Mouse (Mus musculus) embryo, embryonic 11 days (tissue): Measurements from ENCODE around the gene Reep6.
"Not testable (repeated sequence)": the region's sequence is repeated elsewhere in the genome, so short reads cannot be mapped to it uniquely, and the experiment has no call there.

Experiments used
- DNase-seq: peaks from one replicate; pipeline ENCODE4 v3.0.0-alpha.2; 2015

Gene Reep6

GRCm38 (mm10) chr10:80330888-80331287 is 1.1 kb downstream of the Reep6 start:
- DNase-seq, result no peak

GRCm38 (mm10) chr10:80331636-80332524 is 2.1 kb downstream of the Reep6 start:
- DNase-seq, result no peak

- DNase-seq, result no peak
Measured at GRCm38 (mm10) chr10:80332525-80332989, 2.8 kb downstream of the Reep6 start.

- no peak for DNase-seq
Measured at GRCm38 (mm10) chr10:80336263-80336662, 6.5 kb downstream of the Reep6 start.

DNA sequence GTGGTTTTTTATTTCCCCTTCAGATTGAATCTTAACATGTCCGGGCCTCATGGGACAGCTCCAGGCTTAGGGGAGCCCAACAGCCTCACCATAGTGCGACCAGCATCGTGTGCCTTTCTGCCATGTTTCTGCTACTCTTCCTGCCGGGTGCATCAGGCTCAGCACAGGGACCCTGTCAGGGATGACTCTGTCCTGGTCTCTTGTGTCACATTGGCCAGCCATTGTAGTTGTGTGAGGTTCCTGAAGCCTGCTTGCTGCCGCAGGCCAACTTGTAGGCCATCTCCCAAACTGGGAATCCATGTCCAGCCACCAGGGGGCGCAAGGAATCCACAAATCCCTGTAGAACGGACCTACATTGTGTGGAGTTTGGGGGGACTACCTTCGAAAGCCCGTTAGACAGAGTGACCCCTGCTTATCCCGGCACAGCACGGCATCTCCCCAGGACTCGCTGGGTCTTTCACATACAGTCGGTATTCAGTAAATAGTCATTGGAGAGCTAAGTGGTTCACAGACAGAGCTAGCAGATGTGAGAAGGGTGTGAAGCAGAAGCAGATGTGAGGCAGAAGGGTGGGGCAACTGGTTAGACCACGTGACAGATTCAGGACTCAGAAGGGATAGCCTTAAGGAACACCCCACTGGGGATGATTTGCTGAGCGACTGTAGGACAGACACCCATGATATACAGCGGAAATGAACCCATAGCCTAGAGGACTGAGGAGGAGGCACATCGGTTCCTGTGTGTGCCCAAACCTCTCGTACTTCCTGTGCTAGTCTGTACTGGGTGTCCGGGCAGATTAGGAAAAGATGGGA is 10.4 kb downstream of the Reep6 start:
- DNase-seq, result peak; percentile 89

GRCm38 (mm10) chr10:80341026-80341425 is 11.3 kb downstream of the Reep6 start:
- DNase-seq, result no peak

DNA sequence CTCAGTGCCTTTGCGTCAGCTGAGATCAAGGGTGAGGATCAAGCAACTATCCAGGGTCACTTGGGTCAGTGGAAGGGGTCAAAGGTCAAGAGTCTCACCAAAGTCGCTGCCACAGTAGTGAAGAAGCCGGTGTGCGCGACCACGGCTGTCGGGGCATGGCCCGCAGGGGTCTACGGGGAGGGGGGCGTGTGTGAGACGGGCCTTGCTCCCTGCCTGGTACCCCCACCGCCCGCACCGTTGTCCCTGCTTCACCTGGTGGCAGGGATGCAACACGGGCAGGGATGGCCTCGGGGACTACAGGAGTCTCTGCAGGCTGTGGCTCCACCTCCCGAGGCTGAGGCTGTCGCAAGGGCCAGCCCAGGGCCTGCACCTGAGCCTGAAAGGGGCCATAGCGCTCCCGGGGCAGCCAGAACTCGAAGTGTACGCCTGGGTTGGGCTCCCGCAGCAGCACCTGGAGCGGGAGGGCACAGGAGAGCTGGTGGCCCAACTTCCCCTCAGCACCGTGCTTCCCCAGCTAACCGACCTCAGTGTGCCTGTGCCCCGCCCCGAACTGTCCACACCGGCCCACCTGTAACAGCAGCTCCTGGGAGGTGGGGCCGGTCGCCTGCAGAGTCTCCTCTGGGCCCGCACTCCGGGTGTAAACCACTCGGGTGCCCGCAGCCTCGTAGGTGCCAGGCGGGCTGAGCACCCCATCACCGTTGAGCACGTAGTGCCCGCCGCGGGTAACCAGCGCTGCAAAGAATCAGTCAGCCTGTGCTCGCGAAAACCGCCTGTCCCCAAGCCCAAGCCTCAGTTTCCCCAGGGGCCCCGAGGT is 11.9 kb downstream of the Reep6 start:
- no peak for DNase-seq

- DNase-seq, result no peak
Measured at GRCm38 (mm10) chr10:80342305-80342748, 12.6 kb downstream of the Reep6 start.

GRCm38 (mm10) chr10:80342749-80343424 is 13.1 kb downstream of the Reep6 start:
- peak; percentile 89 for DNase-seq

GRCm38 (mm10) chr10:80343425-80343895 is 13.7 kb downstream of the Reep6 start:
- no peak for DNase-seq

- no peak for DNase-seq
Measured at GRCm38 (mm10) chr10:80344131-80344661, 14.4 kb downstream of the Reep6 start.

- no peak for DNase-seq
Measured at GRCm38 (mm10) chr10:80345122-80345521, 15.4 kb downstream of the Reep6 start.

DNA sequence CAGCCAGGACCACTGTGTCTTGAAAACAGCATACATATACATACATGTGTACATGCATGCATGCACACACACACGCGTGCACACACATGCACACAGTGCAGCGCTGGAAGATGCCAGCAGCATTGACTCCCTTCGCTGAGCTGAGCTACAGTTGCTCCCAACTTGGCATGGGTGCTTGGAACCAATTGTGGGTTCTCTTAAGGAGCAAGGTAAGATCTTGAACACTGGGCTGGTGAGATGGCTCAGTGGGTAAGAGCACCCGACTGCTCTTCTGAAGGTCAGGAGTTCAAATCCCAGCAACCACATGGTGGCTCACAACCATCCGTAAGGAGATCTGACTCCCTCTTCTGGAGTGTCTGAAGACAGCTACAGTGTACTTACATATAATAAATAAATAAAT is 16.2 kb downstream of the Reep6 start:
- DNase-seq, result not testable (repeated sequence)

DNA sequence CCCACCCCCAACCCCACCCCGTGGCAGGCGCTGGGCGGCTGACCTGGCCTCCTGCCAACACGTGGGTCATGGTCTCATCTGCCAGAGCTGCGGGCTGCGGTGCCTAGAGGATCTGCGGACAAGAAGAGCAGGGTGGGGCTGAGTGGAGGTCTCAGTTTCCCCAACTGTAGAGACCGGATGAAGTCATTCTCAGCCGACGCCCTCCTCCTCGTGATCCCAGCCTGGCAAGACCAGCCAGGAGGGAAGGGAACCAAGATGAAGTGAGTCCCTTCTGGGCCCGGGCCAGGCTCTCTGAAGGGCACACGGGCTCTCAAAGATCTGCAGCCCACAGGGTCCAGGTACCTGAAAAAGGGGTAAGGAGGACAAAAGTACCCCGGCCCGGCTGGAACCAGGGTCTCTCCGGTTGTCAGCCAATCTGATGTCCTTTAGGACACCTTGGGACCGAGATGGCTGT is 17.8 kb downstream of the Reep6 start:
- DNase-seq, result no peak

GRCm38 (mm10) chr10:80348244-80348781 is 18.6 kb downstream of the Reep6 start, which contains the start of gene Adamtsl5:
TSS of gene Adamtsl5 (minus strand) at chr10:80348412.
- peak; percentile 82 for DNase-seq

DNA sequence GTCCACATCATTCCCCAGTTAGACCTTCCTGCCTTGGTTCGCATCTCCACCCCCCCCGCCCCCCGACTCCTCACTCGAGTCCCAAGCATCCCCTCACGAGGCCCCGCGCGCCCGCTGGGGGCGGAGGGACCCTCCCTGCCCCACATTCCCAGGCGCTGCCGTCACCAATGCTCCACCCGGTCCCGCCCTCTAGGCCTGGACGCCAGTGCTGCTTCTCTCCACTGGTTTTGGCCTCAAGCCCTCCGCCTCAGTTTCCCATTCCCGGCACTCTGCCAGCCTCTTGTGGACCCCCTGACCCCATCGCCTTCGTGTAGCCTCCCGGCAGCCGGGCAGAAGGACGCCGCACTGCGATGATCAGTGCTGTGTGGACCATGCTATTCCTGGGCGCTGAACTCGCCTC is 19.2 kb downstream of the Reep6 start:
- no peak for DNase-seq

- DNase-seq, result peak; percentile 86
Measured at GRCm38 (mm10) chr10:80350292-80350691, 20.5 kb downstream of the Reep6 start.

DNA sequence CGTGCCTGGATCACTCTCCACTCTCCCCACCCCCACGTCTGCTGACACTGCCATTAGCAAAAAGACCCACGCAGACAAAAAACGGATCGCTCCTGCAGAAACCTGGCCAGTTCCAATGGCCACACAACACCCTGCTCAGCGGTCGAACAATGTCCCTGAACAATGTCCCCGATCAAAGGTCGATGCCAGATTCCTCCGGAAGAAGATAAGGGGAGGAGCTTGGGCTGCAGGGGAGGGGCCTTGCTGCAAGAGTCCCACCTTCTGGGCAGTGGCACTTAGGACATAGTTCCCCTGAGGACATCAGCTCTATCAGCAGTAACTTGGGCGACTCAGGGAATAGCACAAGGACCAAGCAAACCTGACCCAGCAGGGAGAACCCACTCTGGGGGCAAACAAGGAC is 22.1 kb downstream of the Reep6 start:
- DNase-seq, result no peak

DNA sequence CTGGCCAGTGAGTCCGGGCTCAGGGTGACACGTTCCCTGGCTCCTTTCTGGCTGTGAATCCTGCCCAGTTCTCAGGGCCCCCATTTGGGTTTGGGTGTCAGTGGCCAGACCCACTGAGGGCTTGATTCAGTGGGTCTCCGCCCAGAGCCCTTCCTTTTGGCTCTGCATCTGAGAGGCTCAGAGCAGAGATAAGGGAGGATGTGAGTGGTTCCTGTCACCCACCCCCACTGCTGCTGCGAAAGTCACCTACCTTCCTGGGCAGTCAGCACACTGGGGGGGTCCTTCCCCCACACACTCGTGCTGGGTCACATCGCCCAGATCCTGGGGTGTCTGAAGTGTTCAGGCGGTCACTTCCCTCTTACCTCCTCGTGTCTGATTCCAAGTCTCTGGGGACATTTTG is 23.0 kb downstream of the Reep6 start:
- no peak for DNase-seq

- no peak for DNase-seq
Measured at GRCm38 (mm10) chr10:80355431-80355830, 25.7 kb downstream of the Reep6 start.

GRCm38 (mm10) chr10:80356001-80356682 is 26.4 kb downstream of the Reep6 start, which contains the start of gene Plk5:
TSS of gene Plk5 (plus strand) at chr10:80356459.
- DNase-seq, result peak; percentile 35
